In the genomic region with DNA sequence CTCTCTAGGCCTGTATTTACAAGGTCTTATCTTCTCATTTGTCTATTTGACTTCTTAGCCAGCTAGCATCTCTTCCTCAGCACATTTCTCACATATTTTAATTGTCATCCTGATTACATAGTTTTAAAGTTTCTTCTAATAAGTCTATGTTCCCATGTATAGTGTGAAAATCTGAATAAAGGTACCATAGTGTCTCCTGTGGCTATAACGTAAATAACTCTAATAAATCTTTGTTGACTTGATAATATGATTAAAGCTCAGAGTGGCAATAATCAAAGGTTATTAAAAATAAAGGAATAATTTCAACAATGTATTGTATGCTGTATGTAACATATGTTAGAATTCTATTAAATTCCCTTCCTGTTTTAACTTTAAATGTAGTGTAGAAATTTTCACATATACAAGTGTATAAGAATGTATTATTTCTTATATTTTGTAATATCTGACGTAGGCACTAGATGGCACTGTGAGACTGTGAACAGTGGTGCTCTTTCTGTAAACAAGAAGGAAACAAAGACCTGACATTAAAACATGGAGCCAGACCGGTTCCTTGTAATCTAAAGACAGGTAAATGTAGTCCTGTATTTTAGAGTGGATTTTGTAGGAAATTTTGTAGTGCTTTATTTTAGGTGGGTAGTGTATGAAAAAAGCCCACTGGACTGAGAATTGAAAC, we compare ENCODE assay signal across 8 mouse cellular contexts.
DNase-seq lines count a peak whose midpoint lies in the region; ATAC-seq and TF ChIP-seq lines count a peak whose summit lies in the region.

No protein-coding gene starts in this region.

- no peak for TF ChIP-seq POLR2A in lung, adult 2 months (IDR thresholded peaks at IDR 0.05; ENCODE audit: borderline replicate concordance, extremely low read depth, low read depth, low read length)

- no peak overlapping the region for H3K9ac ChIP-seq in lung, postnatal 0 days (replicated peaks; ENCODE audit: low read depth)
- H3K9ac ChIP-seq in stomach, postnatal 0 days (ENCODE audit: low read length), result no peak overlapping the region

- 31% methylated on average over 3 of the region's 3 CpGs for WGBS in lung, adult 2 months
- 30% methylated on average over 3 of the region's 3 CpGs for WGBS in lung, postnatal 0 days
- 29% methylated on average over 3 of the region's 3 CpGs for WGBS in stomach, postnatal 0 days

- H3K4me2 ChIP-seq in lung, postnatal 0 days (replicated peaks; ENCODE audit: low read depth, low read length), result no peak overlapping the region; the same call in 1 of the 2 replicates
- H3K4me2 ChIP-seq in stomach, postnatal 0 days (replicated peaks; ENCODE audit: low read depth), result no peak overlapping the region

- H3K9me3 ChIP-seq in lung, postnatal 0 days (ENCODE audit: low read length), result no peaks in the 10 kb centered on the region
- H3K9me3 ChIP-seq in stomach, postnatal 0 days (ENCODE audit: control insufficient read depth, low read length), result no peaks in the 10 kb centered on the region

- no peak overlapping the region for H3K4me3 ChIP-seq in lung, adult 2 months (replicated peaks; ENCODE audit: extremely low read depth, low read depth, low read length)
- H3K4me3 ChIP-seq in lung, postnatal 0 days (ENCODE audit: low read depth, low read length), result no peak overlapping the region
- no peak overlapping the region for H3K4me3 ChIP-seq in stomach, postnatal 0 days (ENCODE audit: low read depth, low read length)

- H3K4me1 ChIP-seq in lung, adult 2 months (ENCODE audit: control insufficient read depth, insufficient read depth, low read length), result no peaks in the 10 kb centered on the region
- no peaks in the 10 kb centered on the region for H3K4me1 ChIP-seq in lung, postnatal 0 days (ENCODE audit: insufficient read depth, low read depth, low read length)
- no peaks in the 10 kb centered on the region for H3K4me1 ChIP-seq in stomach, postnatal 0 days (replicated peaks; ENCODE audit: control insufficient read depth, insufficient read depth)

- TF ChIP-seq EP300 in lung, postnatal 0 days (IDR thresholded peaks at IDR 0.05), result no peak
- no peak for TF ChIP-seq EP300 in stomach, postnatal 0 days (optimal IDR thresholded peaks at IDR 0.05)

- DNase-seq in adrenal gland, postnatal 14 days, result peak; percentile 8
- DNase-seq in adrenal gland, postnatal 4 days (ENCODE audit: low spot score in 2 of 2), result no peak
- no peak for DNase-seq in lung, adult 2 months
- DNase-seq in lung, adult 18-20 months, result no peak
- peak; percentile 72 for DNase-seq in lung, postnatal 0 days (ENCODE audit: low spot score)
- no peak for DNase-seq in stomach, postnatal 0 days (ENCODE audit: low spot score)
- no peak for DNase-seq in frontal cortex, postnatal 14 days (ENCODE audit: low spot score in 2 of 2)

- ATAC-seq in hematopoietic stem cell, adult 5-6 weeks (replicated peaks in 1 of 2; ENCODE audit: insufficient read depth in 1 of 2, low FRiP score in 2 of 2, low TSS enrichment in 1 of 2, low read depth in 1 of 2, poor library complexity in 2 of 2, severe bottlenecking in 2 of 2), result peak; percentile 77 to 89; a peak in 3 of 4 replicates
- ATAC-seq in lung, postnatal 0 days, result no peak
- ATAC-seq in stomach, postnatal 0 days (ENCODE audit: low FRiP score, low TSS enrichment), result no peak

- H3K27me3 ChIP-seq in lung, postnatal 0 days (replicated peaks; ENCODE audit: insufficient read depth, low read length), result no peaks in the 10 kb centered on the region
- no peaks in the 10 kb centered on the region for H3K27me3 ChIP-seq in stomach, postnatal 0 days (ENCODE audit: control insufficient read depth, insufficient read depth, low read length)

- TF ChIP-seq CTCF in lung, adult 2 months (IDR thresholded peaks at IDR 0.05; ENCODE audit: insufficient read depth, low read length), result peak; percentile 23; the same call in 1 of the 2 replicates
- TF ChIP-seq CTCF in lung, postnatal 0 days (IDR thresholded peaks at IDR 0.05), result peak; percentile 73
- TF ChIP-seq CTCF in stomach, postnatal 0 days (IDR thresholded peaks at IDR 0.05; ENCODE audit: low read depth), result peak; percentile 84

- H3K27ac ChIP-seq in lung, postnatal 0 days (ENCODE audit: low read length), result no peak overlapping the region
- no peak overlapping the region for H3K27ac ChIP-seq in stomach, postnatal 0 days (replicated peaks)

- H3K36me3 ChIP-seq in lung, postnatal 0 days (ENCODE audit: insufficient read depth, low read length), result no peaks in the 10 kb centered on the region
- H3K36me3 ChIP-seq in stomach, postnatal 0 days (ENCODE audit: control insufficient read depth, insufficient read depth, low read length), result no peaks in the 10 kb centered on the region

Comparison
In these comparisons a context has a peak if more than half of its experiments do, and no peak if none do; other contexts are left out.
1. DNase-seq: peak in adrenal gland, postnatal 14 days (single experiment) and lung, postnatal 0 days (single experiment); none in adrenal gland, postnatal 4 days (0 of 2), lung, adult 2 months (single experiment), lung, adult 18-20 months (0 of 2), stomach, postnatal 0 days (single experiment) and frontal cortex, postnatal 14 days (0 of 2).
2. CTCF ChIP-seq: peak in every context shown above with its lines; median percentile 84 in stomach, postnatal 0 days; 73 in lung, postnatal 0 days; 23 in lung, adult 2 months.
3. ATAC-seq: peak in hematopoietic stem cell, adult 5-6 weeks (2 of 2); none in lung, postnatal 0 days (single experiment) and stomach, postnatal 0 days (single experiment).